Mouse (Mus musculus): ENCODE measurements at regions not wholly inside any gene's neighbourhood (a gene's known extent, or its start where the extent isn't known, plus 50 kb on each side); places are given as distances from the start of the nearest gene placed in this dataset.
A peak's percentile ranks its signal among the peaks of the same experiment; 100 is the strongest.

DNA sequence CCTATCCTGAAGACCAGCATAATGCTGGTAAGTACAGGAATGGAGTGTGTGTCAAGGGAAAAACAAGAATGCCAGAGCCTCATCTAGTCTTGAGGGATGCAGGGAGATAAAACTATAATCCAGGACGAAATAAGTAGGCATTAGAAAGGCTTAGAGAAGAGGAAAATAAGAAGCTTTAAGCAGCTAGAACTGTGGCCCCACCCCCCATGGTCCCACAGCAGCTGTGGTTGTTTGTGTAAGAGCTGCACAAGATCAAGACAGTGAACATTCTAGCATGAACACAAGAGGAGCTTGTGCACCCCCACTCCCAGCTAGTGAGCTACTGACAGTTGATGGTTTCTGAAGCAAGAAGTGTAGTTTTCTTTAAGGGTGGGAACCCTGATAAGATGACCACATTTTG is 315.9 kb downstream of the Tmem135 start:
- DNase-seq (ENCODE audit: low read depth, low spot score), result no peak

DNA sequence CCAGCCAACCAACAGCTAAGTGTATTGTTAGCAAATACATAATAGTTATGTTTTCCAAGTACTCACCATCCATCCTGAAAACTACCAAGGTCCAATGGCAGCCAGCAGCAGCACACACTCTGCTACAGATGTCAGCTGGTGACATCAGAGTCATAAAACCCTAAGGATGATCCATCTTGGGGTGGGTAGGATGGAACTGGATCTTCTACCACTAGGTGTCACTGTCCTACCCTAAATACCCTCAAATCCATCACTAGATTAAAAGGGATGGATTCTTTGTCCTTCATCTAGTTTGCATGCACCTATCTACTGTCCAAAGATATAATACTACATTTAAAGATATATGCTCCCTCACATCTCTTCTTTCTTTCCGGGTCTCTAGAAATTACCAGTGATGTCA is 317.7 kb downstream of the Tmem135 start:
- peak; percentile 42 for DNase-seq (ENCODE audit: low read depth, low spot score)

DNA sequence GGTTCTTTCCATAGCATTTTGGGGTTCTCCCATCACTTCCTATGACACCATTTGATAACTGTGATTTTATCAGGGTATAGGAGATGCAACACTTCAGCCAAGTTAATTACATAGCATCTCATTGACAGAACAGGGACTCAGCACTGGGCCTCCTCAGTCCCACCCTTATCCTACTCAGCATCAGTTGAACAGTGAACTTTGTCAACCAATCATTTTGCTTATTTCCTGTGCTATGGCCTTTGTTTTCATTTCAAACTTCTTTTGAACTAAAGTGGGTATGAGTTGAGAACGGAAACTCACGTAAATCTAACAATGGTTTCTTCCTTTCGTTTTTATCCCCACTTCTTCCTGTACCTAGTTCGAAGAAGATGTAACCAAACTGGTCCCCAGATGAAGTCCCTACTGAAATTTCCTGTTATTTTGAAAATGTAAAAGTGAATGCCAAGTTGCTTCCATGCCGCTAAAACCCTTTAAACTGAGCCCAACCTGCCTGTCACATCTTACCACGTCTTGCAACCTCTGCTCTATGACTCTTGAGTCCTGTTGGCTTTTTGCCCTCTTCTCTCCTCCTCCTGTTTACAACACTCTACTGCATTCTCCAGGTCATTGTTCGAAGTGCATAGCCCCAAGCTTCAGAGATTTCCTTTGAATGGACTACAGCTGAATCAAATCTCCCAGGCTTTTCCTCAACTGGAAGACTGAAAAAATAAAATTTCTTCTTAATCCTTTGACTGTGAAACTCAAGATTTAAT is 329.9 kb downstream of the Tmem135 start:
- DNase-seq (ENCODE audit: low read depth, low spot score), result no peak

DNA sequence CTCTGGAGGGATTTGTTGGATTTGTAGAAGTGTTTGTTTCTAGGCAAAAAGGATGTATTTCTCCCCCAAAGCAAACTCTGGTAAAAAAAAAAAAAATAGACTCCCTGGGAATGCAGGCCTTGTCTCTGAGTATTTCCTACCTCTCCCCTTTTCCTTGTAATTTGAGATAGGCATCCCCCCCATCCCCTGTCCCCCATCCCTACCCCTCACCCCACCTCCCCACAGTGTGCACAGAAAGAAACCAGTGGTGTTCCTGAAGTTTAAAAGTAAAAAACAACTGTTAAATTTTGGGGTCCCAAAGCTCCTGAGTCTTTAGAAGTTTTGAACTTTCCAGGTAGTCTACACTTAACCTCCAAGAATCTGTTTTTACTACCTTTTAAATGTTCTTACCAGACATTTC is 334.0 kb downstream of the Tmem135 start:
- no peak for DNase-seq (ENCODE audit: low read depth, low spot score)

DNA sequence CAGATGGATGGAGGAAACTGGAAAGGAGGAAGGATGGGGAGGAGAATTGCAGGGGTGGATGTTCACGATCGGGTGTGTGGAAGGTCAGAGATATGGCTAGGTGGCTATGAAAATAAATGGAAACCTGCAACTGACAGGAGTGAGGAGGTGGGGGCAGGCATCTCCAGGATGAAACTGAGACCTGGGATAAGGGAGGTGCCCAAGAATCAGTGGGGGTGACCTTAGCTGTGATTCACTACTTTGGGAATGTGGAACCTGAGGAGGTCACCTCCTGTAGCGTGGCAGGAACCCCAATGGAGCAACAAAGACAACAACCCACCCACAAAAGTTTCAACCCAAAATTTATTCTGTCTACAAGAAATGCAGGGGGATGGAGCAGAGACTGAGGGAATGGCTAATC is 339.6 kb downstream of the Tmem135 start:
- no peak for DNase-seq (ENCODE audit: low read depth, low spot score)

DNA sequence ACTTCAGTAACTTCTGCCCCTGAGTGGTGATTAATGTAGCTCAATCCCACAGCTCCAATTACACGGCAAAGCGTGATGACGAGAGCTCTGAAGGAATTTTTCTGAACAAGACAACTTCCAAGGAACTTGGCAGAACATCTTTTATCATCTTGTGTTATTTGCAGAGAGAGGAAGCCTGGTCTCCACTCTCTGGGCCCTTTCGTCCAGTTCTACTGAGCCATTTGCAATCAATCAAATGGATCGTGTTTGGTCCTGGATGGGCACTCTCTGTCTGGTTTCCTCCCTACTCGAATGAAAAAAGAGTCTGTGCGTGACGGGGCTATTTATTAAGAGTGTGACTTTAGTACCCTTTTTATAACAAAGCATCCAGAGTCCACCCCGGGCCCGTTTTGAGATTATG is 340.4 kb downstream of the Tmem135 start:
- DNase-seq (ENCODE audit: low read depth, low spot score), result no peak

DNA sequence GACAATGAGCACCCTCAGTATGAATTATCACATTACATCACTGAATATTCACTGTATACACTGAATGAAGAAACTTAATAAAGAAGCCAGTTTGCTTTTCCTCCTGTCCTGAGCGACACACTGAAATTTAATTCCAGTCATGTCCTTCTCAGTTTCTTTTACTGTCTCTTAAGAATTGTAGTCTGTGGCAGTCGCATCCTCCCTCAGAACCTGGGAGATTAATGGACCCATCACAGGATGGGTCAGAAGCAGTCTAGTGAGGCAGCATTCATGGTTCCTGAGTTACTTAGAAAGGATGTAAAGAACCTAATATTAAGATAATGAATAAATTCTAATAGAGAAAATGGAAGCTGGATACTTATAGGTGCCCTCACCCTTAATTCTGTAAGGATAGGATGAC is 349.5 kb downstream of the Tmem135 start:
- no peak for DNase-seq (ENCODE audit: low read depth, low spot score)

DNA sequence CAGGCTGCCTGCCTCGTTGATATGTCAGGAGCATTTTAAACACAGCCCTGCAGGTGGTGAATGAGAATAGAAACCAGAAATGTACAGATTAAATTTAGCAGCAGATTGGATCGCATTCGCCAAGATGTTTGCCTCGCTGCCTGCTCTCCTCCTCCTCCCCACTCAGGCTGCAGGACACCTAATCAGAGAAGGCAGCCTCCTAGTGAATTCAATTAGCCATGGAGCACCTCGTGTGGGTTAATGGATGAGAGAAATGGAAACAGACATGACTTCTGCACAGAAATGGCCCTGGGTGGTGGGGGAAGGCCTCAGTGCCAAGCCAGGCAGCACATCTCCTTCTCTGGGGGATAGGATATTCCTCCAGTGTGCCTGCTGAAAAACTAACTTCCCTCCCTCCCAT is 352.8 kb downstream of the Tmem135 start:
- DNase-seq (ENCODE audit: low read depth, low spot score), result no peak

DNA sequence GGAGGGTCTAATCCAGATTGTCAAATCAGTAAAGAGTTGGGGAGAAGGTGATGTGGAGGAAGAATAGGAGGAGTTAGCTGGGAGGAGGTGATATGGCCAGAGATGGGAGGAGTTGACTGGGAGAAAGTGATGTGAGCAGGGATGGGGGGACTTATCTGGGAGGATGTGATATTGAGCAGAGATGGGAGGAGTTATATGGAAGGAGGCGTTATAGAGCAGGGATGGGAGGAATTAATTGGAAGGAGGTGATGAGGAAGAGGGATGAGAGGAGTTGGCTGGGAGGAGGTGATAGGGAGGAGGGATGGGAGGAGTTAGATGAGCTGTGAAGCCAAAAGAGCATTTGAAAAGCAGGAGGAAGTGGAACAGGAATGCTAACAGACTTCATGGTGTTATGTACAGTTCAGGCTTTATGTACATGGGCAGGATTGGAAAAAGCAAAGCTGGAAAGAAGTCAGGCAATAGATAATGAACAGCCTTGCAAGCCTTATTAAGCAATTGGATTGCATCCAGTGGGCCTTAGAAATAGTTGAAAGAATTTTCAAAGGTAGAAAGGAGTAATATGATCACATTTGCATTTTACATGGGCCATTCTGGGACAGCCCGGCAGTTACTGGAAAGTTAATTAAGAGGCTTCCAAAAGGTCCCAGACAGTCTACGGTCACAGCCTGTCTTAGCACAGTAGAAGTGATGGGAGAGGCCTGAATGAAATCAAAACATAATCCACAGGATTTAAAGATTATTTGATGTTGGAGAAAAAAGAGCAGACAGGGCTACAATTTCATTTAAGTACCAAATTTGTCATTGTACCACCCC is 357.4 kb downstream of the Tmem135 start:
- no peak for DNase-seq (ENCODE audit: low read depth, low spot score)

DNA sequence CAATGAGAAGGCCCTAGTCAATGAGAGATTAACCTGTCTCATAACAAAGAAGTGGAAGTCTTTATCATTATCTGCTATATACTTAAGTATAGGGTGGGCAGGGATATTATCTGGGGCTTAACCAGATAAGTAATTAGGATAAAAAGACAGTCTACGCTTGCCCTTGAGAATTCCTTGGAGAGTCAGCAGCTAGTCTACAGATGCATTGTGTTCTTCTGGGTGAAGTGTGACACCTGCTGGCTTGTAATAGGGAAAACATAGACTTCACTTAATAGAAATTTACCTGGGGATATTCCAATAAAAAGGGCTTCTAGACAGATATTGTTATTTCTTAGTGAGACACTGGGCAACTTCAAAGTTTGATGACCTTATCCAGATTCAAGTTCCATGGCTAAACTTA is 361.0 kb downstream of the Tmem135 start:
- DNase-seq (ENCODE audit: low read depth, low spot score), result peak; percentile 7

DNA sequence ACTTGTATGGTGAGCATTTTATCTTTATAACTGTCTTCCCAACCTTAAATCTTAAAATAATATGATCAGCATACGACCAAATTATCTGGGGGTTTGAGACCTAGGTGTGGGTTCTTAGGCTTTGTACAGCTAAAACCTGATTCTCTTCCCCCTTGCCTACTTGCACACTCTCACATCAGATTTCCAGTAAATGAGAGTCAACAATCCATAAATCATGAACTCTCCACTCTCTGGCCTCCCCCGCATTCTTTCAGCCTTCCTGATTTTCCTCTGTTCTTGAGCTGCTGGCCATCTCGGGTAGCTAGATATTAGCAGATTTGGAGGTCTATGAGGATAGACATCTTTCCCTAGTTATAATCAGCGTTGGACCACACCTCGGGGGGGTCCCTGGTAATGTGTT is 362.7 kb downstream of the Tmem135 start:
- no peak for DNase-seq (ENCODE audit: low read depth, low spot score)

DNA sequence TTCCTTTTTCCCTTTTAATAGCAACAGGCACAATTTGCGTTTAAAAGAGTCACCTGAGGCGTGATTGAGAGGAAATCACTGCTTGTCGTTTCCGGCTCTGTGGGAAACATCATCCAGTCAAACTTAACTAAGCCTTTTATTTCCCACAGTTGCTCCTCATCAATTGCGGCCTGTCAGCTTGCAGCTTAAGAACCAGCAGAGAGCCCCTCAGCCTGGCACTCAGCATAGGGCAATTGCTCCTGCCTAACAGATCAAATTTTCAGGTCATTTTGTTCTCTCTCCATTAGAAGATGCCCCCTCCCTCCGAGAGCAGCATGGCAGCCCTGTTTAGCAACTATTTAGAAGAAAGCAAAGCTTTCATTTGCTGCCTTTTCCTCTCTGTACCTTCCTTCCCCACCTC is 363.9 kb downstream of the Tmem135 start:
- DNase-seq (ENCODE audit: low read depth, low spot score), result no peak

DNA sequence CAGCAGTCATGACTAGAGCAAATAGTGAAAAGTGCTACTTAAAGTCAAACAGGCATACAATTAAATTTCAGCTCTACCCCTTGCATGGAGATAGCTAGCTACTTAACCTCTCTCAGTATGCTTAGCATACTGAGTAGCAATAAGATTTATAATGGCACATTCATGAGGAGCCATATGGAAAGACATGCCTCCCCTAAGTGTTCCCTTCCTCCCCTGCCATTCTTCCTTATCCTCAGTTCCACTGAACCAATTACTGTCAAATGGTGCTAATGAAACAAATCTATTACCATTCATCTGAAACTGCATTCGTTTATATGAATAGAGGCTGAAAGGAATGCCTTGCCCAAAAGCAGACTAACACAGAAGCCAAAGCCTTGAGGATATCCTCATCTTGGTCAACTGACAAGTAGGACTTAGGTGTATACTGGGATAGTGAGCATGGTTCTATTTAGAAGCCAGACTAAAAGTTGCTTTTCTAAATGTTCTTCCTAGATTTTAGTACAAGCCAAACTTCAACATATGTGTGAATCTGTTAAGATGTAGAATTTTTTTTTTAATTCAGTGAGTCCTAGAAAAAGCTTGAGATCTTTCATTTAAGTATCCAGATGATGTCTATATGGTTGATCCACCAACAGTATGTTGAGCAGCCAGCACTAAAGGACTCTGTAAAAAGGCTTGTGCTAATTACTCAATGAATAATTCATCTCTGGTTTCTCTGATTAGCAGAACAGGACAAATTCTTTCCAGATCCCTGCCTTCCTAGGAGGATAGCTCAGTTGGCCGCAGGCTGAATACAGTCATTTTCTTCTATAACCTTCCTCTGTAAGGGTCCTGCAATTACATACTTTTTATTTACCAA is 368.7 kb downstream of the Tmem135 start:
- DNase-seq (ENCODE audit: low read depth, low spot score), result no peak

DNA sequence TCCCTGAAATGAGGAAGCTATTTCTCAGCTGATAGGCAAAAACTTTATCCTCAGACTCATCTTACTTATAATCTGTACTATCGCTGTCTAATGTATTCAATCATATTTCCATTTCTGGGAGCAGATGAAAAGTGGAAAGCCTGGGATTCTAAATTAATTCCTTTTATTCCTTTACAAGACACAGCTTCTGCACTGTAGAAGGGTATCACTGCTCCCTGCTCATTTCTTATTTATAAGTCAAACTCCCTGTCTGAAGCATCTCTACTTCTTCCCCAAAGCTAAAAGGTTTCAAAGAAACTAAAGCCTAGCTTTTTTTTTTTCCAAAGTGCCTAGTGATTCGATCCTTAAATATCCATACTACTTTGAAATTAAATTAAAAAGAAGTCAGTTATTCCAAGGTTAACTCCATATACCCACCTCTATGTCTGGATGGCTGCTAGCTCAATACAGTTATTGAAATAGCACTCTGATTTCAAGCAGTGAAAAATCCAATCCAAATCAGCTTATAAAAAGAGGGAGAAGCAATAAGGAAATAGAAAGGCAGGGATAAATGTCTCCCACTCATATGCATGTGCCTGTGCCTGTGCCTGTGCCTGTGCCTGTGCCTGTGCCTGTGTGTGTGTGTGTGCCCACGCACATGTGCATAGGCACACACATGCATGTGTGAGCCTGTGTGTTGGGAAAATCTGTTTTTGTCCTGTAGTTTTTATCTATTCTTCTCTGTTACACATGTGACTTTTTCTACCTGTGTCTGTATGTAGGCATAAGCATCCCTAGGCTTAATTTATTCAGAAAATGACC is 380.6 kb downstream of the Tmem135 start:
- DNase-seq (ENCODE audit: low read depth, low spot score), result no peak

DNA sequence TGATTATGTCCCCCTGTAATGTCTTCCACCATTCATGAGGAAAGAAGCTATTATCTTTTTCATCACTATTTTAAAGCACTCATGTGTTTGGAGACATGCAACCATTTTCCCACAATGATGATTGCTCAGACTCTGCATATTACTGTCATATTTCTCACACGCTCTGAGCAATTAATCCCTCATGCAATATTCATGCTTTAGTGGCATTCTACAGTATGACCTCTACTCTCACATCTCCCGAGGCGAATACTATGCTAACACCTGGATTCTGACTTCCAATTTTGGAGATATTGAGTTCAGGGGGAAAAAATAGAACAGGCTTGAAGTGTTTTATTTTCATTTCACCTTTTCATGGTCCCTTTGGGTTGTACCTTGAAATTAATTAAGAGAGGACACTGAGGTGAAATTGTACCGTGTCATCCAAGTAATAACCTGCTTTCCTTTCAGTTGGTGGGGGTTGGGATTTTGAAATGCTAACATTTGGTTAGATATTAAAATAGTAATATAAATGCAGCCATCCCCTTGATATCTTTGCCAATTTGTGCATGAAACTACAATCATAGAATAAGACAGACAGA is 405.1 kb downstream of the Tmem135 start:
- no peak for DNase-seq (ENCODE audit: low read depth, low spot score)

DNA sequence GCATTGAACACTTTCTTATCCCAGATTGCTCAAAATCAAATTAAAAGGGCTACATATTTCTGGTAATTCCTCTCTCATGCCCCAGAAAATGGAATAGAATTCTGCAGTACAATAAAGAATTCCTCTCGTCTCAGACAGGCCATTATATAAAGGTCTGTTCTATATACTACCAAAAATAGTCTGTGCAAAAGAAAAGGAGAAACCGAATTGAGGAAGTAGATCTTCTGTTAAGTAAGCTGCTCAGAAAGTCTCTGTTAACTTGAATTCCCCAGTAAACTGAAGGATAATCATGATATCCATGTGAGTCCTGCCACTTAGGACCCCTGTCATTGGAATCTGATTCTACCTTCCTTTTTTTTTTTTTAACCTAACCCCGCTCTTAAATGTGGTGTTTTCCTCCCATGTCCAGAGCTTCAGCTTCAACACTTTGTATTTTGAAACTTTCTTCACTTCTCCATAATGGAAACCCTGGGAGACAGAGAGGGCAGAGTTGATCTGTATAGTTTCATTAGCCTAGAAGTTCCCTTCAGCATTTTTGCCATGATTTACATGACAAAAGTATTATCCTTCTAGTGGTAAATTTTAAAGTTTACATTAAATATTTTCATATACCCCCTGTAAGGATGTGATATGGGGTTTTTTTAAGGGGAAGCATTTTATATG is 406.1 kb downstream of the Tmem135 start:
- no peak for DNase-seq (ENCODE audit: low read depth, low spot score)

DNA sequence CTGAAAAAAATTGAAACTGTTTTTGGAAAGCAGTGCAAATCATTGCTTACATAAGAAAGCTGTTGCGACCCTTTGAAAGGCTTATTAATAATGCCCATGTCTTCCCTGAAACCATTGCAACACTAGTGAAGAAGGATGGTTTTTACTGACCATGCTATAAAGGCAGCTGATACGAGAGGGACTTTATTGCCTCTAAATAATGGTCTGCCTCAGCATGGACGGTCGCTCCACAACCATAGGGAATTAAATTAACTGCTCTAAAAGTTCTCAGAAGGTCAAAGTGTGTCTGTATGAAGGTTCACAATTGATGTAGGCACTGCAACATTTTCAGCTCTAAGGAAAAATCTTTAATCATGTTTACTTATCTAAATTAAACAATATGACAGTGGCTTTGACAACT is 429.6 kb downstream of the Tmem135 start:
- no peak for DNase-seq (ENCODE audit: low read depth, low spot score)

DNA sequence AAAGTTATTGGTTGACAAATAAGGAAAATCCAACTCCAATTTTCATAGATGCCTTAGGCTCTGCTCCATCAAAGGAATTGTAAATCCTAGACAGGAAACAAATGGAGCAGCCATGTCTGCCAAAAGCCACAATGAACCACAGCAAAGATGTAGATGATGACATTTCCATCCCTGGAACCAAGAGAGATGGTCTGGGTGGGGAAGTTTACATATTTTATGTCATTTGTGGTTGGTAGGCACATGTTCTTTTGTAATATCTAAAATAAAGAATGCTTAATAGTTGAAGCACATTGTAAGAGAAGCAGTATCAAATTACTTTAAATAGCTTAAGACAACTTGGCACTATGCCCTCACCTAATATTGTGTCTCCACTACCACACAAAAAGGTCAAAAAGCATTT is 443.2 kb downstream of the Tmem135 start:
- DNase-seq (ENCODE audit: low read depth, low spot score), result no peak

DNA sequence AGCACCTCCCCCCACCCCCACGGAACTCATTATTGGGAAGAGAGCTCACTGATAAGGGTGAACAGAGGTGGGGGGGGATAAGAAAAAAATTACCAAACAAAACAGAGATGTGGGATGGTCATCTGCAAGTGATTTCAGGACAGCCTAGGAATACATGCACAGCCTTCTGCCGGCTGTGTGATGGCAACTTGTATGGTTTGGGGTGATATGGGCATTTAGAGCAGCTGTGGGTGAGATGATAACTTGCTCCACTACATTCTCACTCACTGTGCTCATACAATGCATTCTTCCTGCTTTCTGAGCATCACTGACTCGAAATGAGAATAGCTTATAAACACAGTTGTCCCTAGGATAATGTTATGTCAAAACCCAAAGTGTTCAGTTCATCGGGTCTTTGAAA is 443.8 kb downstream of the Tmem135 start:
- DNase-seq (ENCODE audit: low read depth, low spot score), result no peak

DNA sequence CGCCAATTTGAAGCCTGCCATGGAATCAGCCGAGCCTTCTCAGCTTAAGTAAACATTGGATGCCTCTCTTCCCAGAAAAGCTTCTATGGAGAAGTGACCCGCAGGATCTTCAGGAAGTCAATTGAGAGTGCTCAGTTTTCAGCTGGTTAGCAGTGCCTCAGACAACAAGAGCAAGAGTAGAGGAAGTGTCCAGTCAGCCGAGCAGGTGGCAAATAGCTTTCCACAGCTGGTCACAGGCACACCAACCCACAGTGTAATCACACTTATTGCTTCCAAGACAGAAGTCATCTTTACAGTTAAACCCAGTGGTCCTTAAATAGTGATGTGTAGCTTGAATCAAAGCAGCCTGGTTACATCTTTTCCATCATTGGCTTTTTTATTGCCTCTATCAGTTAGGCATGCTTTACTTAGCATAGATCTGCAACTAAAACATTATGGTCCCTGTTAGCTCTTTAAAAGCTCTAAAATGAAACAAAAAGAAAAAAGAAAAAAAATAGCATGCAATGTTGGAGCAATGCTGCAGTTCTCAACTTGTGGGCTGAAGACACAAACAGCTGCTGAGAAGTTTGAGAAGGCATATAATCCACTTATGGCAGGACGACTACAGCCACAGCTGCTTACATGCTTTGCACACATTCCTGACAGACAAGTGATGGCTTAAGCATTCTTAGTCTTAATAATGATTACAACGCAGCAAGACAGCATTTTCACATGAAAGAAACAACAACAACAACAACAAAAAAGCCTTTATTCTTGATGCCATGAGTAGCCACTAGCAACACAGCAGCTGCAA is 444.5 kb downstream of the Tmem135 start:
- DNase-seq (ENCODE audit: low read depth, low spot score), result no peak
